Mouse (Mus musculus): Measurements from ENCODE around the gene Mfap5.
A peak's percentile ranks its signal among the peaks of the same experiment; 100 is the strongest.
"Not testable (repeated sequence)": the region's sequence is repeated elsewhere in the genome, so short reads cannot be mapped to it uniquely, and the experiment has no call there.

The Mfap5 gene

DNA sequence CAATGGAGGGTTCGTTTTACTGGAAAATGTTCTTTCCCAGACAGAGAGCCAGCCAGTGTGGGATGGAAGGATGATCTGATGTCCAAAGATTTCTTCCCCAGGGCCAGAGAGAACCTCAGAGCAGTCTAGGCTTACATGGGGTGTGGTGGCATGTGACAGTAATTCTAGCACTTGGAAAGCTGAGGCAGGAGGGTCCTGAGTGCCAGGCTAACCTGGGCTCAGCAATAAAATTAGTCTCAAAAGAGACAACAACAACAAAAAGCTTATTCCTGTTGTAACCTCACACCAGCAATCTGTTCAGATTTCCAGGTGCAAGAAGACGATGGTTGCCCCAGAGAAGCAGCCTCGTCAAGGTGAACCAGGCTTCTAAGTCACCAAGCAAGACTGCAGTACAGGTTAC lies at the start of gene Mfap5:
Gene Mfap5 (plus strand): TSS at position 301 of the 400 bp plus-strand sequence.
- no peak for DNase-seq (ENCODE audit: low spot score in 2 of 2)

DNA sequence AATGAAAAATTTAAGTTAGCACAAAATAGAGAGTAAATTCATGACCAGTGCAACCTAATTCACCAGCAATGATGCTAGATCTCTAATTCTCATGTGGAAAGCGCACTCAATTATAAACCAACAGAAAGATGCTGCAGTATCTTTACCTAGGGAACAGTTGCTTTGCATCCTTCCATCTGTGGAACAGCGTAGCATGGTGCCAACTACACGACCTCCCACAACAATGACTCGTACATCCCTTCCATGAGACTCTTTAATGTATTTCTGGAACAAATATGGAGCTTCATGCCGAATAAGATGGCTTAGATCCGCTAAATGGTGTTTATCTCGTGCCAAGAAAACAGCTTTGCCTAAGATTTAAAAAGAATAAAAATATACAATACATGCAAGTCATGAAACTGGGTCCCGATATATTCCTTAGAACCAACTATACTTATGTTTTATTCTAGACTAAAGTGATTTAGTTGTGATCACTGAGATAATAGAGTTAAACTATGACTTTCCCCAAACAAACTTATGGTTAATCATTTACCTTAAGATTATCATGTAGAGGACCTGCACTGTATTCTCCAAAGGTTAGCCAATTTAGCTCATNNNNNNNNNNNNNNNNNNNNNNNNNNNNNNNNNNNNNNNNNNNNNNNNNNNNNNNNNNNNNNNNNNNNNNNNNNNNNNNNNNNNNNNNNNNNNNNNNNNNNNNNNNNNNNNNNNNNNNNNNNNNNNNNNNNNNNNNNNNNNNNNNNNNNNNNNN lies 46.5 kb upstream of the Mfap5 start:
- DNase-seq (ENCODE audit: low spot score in 2 of 2): no peak

- DNase-seq (ENCODE audit: low spot score in 2 of 2): no peak
These were observed 39.4 kb upstream of the Mfap5 start for GRCm38 (mm10) chr6:122466092-122466713.

GRCm38 (mm10) chr6:122469030-122469640 lies 36.5 kb upstream of the Mfap5 start:
- DNase-seq (ENCODE audit: low spot score in 2 of 2): no peak

GRCm38 (mm10) chr6:122470240-122470639 lies 35.4 kb upstream of the Mfap5 start:
- no peak for DNase-seq (ENCODE audit: low spot score in 2 of 2)

GRCm38 (mm10) chr6:122471461-122471860 lies 34.2 kb upstream of the Mfap5 start:
- DNase-seq (ENCODE audit: low spot score in 2 of 2): not testable (repeated sequence)

DNA sequence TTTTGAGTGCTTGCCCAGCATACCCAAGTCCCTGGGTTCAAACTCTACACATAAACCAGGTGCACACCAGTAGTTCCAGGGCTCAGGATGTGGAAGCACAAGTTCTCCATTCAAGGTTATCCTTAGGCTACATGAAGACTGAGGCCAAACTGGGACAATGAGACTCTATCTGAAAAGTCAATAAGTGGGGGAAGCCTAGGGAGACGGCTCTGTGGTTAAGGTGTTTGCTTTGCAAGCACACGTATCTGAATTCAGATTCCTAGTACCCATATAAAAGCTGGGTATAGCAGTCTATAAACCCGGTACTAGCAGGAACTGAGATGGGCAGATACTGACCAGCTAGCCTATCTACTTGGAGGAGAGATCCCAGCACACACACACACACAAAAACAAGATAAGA lies 27.6 kb upstream of the Mfap5 start:
- DNase-seq (ENCODE audit: low spot score in 2 of 2): no peak

DNA sequence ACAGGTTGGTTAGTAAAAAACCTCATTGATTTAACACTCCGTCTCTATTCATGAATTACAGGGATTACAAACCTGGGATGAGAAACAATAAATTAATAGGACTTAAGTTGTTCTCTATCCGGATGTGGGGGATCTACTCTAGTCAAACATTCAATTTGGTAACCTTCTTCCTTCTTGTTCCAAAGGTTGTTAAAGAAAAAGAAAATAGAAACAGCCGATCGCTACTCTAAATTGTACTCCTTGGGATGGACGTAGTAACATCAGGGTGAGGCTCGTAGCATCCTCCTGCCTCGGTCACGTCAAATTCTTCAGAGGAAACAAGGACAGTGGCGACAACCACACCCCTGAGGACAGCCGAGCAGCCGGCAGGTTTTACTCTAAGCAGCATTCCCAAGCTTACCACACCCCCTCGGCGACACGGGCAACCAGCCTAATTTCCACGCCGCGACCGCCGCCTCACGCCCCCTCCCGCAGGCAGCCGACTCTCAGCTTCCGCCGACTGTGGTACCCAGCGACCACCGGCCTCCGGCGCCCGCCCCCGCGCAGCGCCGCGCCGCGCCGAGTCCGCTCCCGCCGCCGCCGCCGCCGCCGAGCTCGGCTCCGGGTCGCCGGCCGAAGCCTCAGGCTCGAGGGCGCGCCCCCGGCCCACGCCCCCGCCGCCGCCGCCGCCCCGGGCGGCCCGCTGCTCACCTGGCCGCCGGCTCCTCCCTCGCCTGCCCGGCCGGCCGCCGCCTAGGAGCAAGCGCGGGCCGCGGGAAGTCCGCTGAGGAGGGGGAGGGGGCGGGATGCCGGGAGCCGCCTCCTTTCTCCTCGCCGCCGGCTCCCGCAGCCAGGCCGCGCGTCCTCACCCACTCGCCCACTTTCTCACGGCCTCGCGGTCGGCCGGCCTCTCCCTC lies 20.0 kb upstream of the Mfap5 start:
- DNase-seq (ENCODE audit: low spot score in 2 of 2): no peak

- DNase-seq (ENCODE audit: low spot score in 2 of 2): no peak
These were observed 19.1 kb upstream of the Mfap5 start for GRCm38 (mm10) chr6:122486297-122487117.

GRCm38 (mm10) chr6:122490929-122491512 lies 14.6 kb upstream of the Mfap5 start:
- no peak for DNase-seq (ENCODE audit: low spot score in 2 of 2)

DNA sequence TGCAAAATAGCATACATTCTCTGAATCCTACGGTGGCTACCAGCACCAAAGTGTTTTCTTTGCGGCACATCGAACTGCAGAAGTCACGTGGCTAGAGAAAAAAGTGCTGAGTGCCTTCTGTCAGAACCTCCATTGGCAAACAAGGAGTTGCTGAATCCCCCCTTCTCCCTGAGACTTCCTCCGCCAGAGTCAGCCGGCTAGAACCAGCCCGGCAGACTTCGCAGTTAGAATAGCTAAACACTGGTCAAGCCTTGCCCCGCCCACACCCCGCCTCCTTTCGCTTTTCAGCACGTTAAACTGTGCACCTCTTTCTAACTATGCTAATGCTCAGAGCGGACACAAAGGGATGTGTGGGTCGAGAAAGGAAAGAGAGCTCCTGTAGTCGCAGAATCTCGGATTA lies 14.1 kb upstream of the Mfap5 start:
- peak in 1 of 2 experiments; percentile 32 for DNase-seq (ENCODE audit: low spot score in 2 of 2)

GRCm38 (mm10) chr6:122492479-122492878 lies 13.2 kb upstream of the Mfap5 start:
- DNase-seq (ENCODE audit: low spot score in 2 of 2): no peak

- DNase-seq (ENCODE audit: low spot score in 2 of 2): no peak
These were observed 11.7 kb upstream of the Mfap5 start for GRCm38 (mm10) chr6:122493799-122494472.

- no peak for DNase-seq (ENCODE audit: low spot score in 2 of 2)
These were observed 10.4 kb upstream of the Mfap5 start for GRCm38 (mm10) chr6:122495082-122495881.

GRCm38 (mm10) chr6:122496501-122496900 lies 9.1 kb upstream of the Mfap5 start:
- DNase-seq (ENCODE audit: low spot score in 2 of 2): no peak

DNA sequence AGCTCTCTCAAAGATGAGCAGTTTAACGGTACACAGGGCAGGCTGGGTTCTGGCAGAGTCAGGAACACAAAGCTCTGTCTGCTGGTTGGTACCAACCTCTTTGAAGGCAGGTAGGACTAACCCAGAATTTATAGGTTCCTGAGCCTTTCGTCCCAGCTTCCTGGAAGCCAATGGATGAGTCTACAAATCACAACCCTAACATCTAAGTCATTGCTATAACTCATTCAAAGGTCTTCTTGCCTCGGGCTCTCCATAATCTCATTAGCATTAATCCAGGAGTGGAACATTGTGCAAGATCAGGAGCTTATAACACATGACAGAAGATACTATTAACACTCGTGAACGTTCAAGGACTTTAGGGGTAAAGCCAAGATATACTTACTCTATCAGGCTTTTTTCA lies 7.0 kb upstream of the Mfap5 start, which contains the start of gene Rimklb:
Gene Rimklb (minus strand): TSS at position 101 of the 400 bp plus-strand sequence.
- no peak for DNase-seq (ENCODE audit: low spot score in 2 of 2)

GRCm38 (mm10) chr6:122505041-122505440 lies 604 bp upstream of the Mfap5 start:
- no peak for DNase-seq (ENCODE audit: low spot score in 2 of 2)

GRCm38 (mm10) chr6:122508494-122508893 lies 2.8 kb downstream of the Mfap5 start:
- DNase-seq (ENCODE audit: low spot score in 2 of 2): no peak

All from spleen, postnatal 4 days (tissue).